ENCODE assay signal across 8 mouse cellular contexts in the genomic region with DNA sequence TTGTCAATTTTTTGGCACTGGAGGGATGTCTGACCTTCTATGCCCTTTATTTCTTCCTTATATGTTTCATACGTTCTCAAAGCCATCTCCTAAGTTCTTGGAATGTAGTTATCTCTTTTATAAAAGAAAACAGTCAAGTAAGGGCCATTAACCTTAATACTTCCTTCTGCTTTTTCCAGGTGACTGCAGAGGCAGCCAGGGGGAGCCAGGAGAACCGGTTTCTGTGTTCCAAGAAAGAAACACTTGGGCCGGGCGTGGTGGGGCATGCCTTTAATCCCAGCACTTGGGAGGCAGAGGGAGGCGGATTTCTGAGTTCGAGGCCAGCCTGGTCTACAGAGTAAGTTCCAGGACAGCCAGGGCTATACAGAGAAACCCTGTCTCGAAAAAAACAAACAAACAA. TPM values are rescaled to one million over a fixed set of nuclear protein-coding genes. Genes with fewer than 3 reads are reported as not detected.
ATAC-seq and TF ChIP-seq lines count a peak whose summit lies in the region.
"Not testable (repeated sequence)": the region's sequence is repeated elsewhere in the genome, so short reads cannot be mapped to it uniquely, and the experiment has no call there.
"Had no signal": no experiment of that assay in that cellular context is flagged by ENCODE, and none has a peak within 500 bp of the region (broad histone marks: within the 10 kb centered on the region; RNA-seq: fewer than 3 reads in every experiment).

No protein-coding gene starts in this region.

- not testable (repeated sequence) for H3K4me1 ChIP-seq in bone marrow macrophage, adult 2 months (ENCODE audit: control insufficient read depth, insufficient read depth, low read length); heart, embryonic 14.5 days (ENCODE audit: control insufficient read depth in 2 of 2, insufficient read depth in 2 of 2, low read length in 2 of 2); intestine, embryonic 16.5 days (ENCODE audit: control insufficient read depth, insufficient read depth, low read length); liver, embryonic 12.5 days; lung, embryonic 15.5 days; neural tube, embryonic 13.5 days (replicated peaks)

- peak; percentile 17 for ATAC-seq in CD4-positive, CD25-positive, alpha-beta regulatory T cell, adult 4 months
- not testable (repeated sequence) for ATAC-seq in heart, embryonic 14.5 days (ENCODE audit: insufficient number of reproducible peaks, insufficient read depth, low FRiP score, low read depth); intestine, embryonic 16.5 days; liver, embryonic 12.5 days; lung, embryonic 15.5 days (ENCODE audit: borderline replicate concordance, extremely low read depth, low FRiP score, low TSS enrichment); neural tube, embryonic 13.5 days (ENCODE audit: low read depth)

- H3K4me2 ChIP-seq in heart, embryonic 14.5 days (ENCODE audit: low read length), result peak overlapping the region; percentile 56
- H3K4me2 ChIP-seq in intestine, embryonic 16.5 days (ENCODE audit: low read depth, low read length), result peak overlapping the region; percentile 48; the same call in 1 of the 2 replicates
- peak overlapping the region; percentile 66 for H3K4me2 ChIP-seq in liver, embryonic 12.5 days
- peak overlapping the region; percentile 55 for H3K4me2 ChIP-seq in lung, embryonic 15.5 days
- H3K4me2 ChIP-seq in neural tube, embryonic 13.5 days, result peak overlapping the region; percentile 51; the same call in 1 of the 2 replicates

- not testable (repeated sequence) for H3K27ac ChIP-seq in bone marrow macrophage, adult 2 months (ENCODE audit: insufficient read depth, low read depth, low read length); heart, embryonic 14.5 days (replicated peaks in 1 of 2; ENCODE audit: control insufficient read depth in 1 of 2, insufficient read depth in 1 of 2, low read depth in 2 of 2, low read length in 2 of 2); intestine, embryonic 16.5 days (ENCODE audit: low read length); liver, embryonic 12.5 days; lung, embryonic 15.5 days; neural tube, embryonic 13.5 days (replicated peaks)

- TF ChIP-seq CTCF in bone marrow macrophage, adult 2 months (IDR thresholded peaks at IDR 0.05; ENCODE audit: low read depth, low read length), result not testable (repeated sequence)

- H3K9me3 ChIP-seq in heart, embryonic 14.5 days (ENCODE audit: control insufficient read depth, low read length); intestine, embryonic 16.5 days (ENCODE audit: control insufficient read depth, low read length); liver, embryonic 12.5 days (replicated peaks); lung, embryonic 15.5 days; neural tube, embryonic 13.5 days: not testable (repeated sequence)

- H3K4me3 ChIP-seq in bone marrow macrophage, adult 2 months (ENCODE audit: insufficient read depth, low read length), result peak overlapping the region; percentile 70
- not testable (repeated sequence) for H3K4me3 ChIP-seq in heart, embryonic 14.5 days (ENCODE audit: control insufficient read depth in 1 of 2, insufficient read depth in 1 of 2, low read depth in 1 of 2, low read length in 2 of 2); intestine, embryonic 16.5 days (ENCODE audit: low read length); neural tube, embryonic 13.5 days
- peak overlapping the region; percentile 60 for H3K4me3 ChIP-seq in liver, embryonic 12.5 days
- peak overlapping the region; percentile 41; the same call in 1 of the 2 replicates for H3K4me3 ChIP-seq in lung, embryonic 15.5 days

- H3K9ac ChIP-seq in heart, embryonic 14.5 days (ENCODE audit: low read length); intestine, embryonic 16.5 days (ENCODE audit: low read depth, low read length); lung, embryonic 15.5 days; neural tube, embryonic 13.5 days: not testable (repeated sequence)
- peak overlapping the region; percentile 57; the same call in 1 of the 2 replicates for H3K9ac ChIP-seq in liver, embryonic 12.5 days

- WGBS in heart, embryonic 14.5 days, result 43% methylated on average over 7 of the region's 7 CpGs
- WGBS in intestine, embryonic 16.5 days, result 47% methylated on average over 7 of the region's 7 CpGs
- WGBS in liver, embryonic 12.5 days (ENCODE audit: insufficient replicate concordance), result 30% methylated on average over 7 of the region's 7 CpGs
- 38% methylated on average over 7 of the region's 7 CpGs for WGBS in lung, embryonic 15.5 days
- WGBS in neural tube, embryonic 13.5 days, result 56% methylated on average over 7 of the region's 7 CpGs

- H3K36me3 ChIP-seq in heart, embryonic 14.5 days (ENCODE audit: control insufficient read depth, insufficient read depth, low read length); intestine, embryonic 16.5 days (ENCODE audit: control insufficient read depth, insufficient read depth, low read length); liver, embryonic 12.5 days; lung, embryonic 15.5 days; neural tube, embryonic 13.5 days: not testable (repeated sequence)

- H3K27me3 ChIP-seq in heart, embryonic 14.5 days (ENCODE audit: control insufficient read depth, insufficient read depth, low read length); intestine, embryonic 16.5 days (replicated peaks; ENCODE audit: control insufficient read depth, insufficient read depth, low read length); liver, embryonic 12.5 days (replicated peaks); lung, embryonic 15.5 days; neural tube, embryonic 13.5 days: not testable (repeated sequence)

- TF ChIP-seq POLR2A in bone marrow macrophage, adult 2 months (IDR thresholded peaks at IDR 0.05; ENCODE audit: borderline replicate concordance, low read depth, low read length), result not testable (repeated sequence)

RNA-seq across cellular contexts. Expression of a gene that starts 10.6 kb away (rescaled TPM):
- 10 to 100 TPM; 24.5 to 25.6 TPM for polyA plus RNA-seq in CD4-positive, CD25-positive, alpha-beta regulatory T cell, adult 4 months (2017; shearing (Covaris generic))
- polyA plus RNA-seq in bone marrow macrophage, adult 2 months (2012; ENCODE audit: insufficient read depth, insufficient read length, missing spikeins), result 26.9 and 28.3 TPM in 2 replicates
- polyA plus RNA-seq in heart, embryonic 14.5 days (2014; fragmentation: Nextera tagmentation; extraction: Ambion mirVana), result 22.4 and 26.1 TPM in 2 replicates
- 20.9 and 21.7 TPM in 2 replicates for polyA plus RNA-seq in intestine, embryonic 16.5 days (2015; fragmentation: Nextera tagmentation; extraction: Ambion mirVana)
- 21.3 and 21.8 TPM in 2 replicates for polyA plus RNA-seq in liver, embryonic 12.5 days (2016; fragmentation: Nextera tagmentation; extraction: Ambion mirVana)
- 38.6 and 38.7 TPM in 2 replicates for polyA plus RNA-seq in lung, embryonic 15.5 days (2015; fragmentation: Nextera tagmentation; extraction: Ambion mirVana)
- 14.9 and 16.3 TPM in 2 replicates for polyA plus RNA-seq in neural tube, embryonic 13.5 days (2015; fragmentation: Nextera tagmentation; extraction: Ambion mirVana)

RNA-seq across cellular contexts. Expression of a gene that starts 12.5 kb away (rescaled TPM):
- not detected for polyA plus RNA-seq in CD4-positive, CD25-positive, alpha-beta regulatory T cell, adult 4 months (2017; shearing (Covaris generic))
- 0.80 and 2.7 TPM in 2 replicates for polyA plus RNA-seq in bone marrow macrophage, adult 2 months (2012; ENCODE audit: insufficient read depth, insufficient read length, missing spikeins)
- polyA plus RNA-seq in heart, embryonic 14.5 days (2014; fragmentation: Nextera tagmentation; extraction: Ambion mirVana), result 3.2 and 3.9 TPM in 2 replicates
- polyA plus RNA-seq in intestine, embryonic 16.5 days (2015; fragmentation: Nextera tagmentation; extraction: Ambion mirVana), result 3.9 and 4.0 TPM in 2 replicates
- 0.25 and 0.63 TPM in 2 replicates for polyA plus RNA-seq in liver, embryonic 12.5 days (2016; fragmentation: Nextera tagmentation; extraction: Ambion mirVana)
- 19.3 and 24.1 TPM in 2 replicates for polyA plus RNA-seq in lung, embryonic 15.5 days (2015; fragmentation: Nextera tagmentation; extraction: Ambion mirVana)
- polyA plus RNA-seq in neural tube, embryonic 13.5 days (2015; fragmentation: Nextera tagmentation; extraction: Ambion mirVana), result 2.4 and 2.7 TPM in 2 replicates
- polyA plus RNA-seq: inflammation-experienced regulatory T-cells, adult 6 months had no signal

RNA-seq across cellular contexts. Expression of a gene that starts 25.6 kb away (rescaled TPM):
- polyA plus RNA-seq in CD4-positive, CD25-positive, alpha-beta regulatory T cell, adult 4 months (2017; shearing (Covaris generic)), result 10 to 100 TPM; 66.2 to 86.1 TPM
- polyA plus RNA-seq in bone marrow macrophage, adult 2 months (2012; ENCODE audit: insufficient read depth, insufficient read length, missing spikeins), result 45.2 and 53.7 TPM in 2 replicates
- polyA plus RNA-seq in heart, embryonic 14.5 days (2014; fragmentation: Nextera tagmentation; extraction: Ambion mirVana), result 44.4 and 48.8 TPM in 2 replicates
- 85.1 and 87.2 TPM in 2 replicates for polyA plus RNA-seq in intestine, embryonic 16.5 days (2015; fragmentation: Nextera tagmentation; extraction: Ambion mirVana)
- polyA plus RNA-seq in liver, embryonic 12.5 days (2016; fragmentation: Nextera tagmentation; extraction: Ambion mirVana), result 46.2 and 51.8 TPM in 2 replicates
- polyA plus RNA-seq in lung, embryonic 15.5 days (2015; fragmentation: Nextera tagmentation; extraction: Ambion mirVana), result 79.3 and 79.4 TPM in 2 replicates
- polyA plus RNA-seq in neural tube, embryonic 13.5 days (2015; fragmentation: Nextera tagmentation; extraction: Ambion mirVana), result 92.3 and 105 TPM in 2 replicates

RNA-seq across cellular contexts. Expression of a gene that starts 39.9 kb away (rescaled TPM):
- 100 to 1,000 TPM in 1 of 2 experiments, 10 to 100 TPM in 1; 86.1 to 107 TPM for polyA plus RNA-seq in CD4-positive, CD25-positive, alpha-beta regulatory T cell, adult 4 months (2017; shearing (Covaris generic))
- polyA plus RNA-seq in bone marrow macrophage, adult 2 months (2012; ENCODE audit: insufficient read depth, insufficient read length, missing spikeins), result 90.8 and 96.9 TPM in 2 replicates
- polyA plus RNA-seq in heart, embryonic 14.5 days (2014; fragmentation: Nextera tagmentation; extraction: Ambion mirVana), result 30.8 and 32.9 TPM in 2 replicates
- polyA plus RNA-seq in intestine, embryonic 16.5 days (2015; fragmentation: Nextera tagmentation; extraction: Ambion mirVana), result 48.5 and 50.5 TPM in 2 replicates
- polyA plus RNA-seq in liver, embryonic 12.5 days (2016; fragmentation: Nextera tagmentation; extraction: Ambion mirVana), result 36.9 and 41.2 TPM in 2 replicates
- polyA plus RNA-seq in lung, embryonic 15.5 days (2015; fragmentation: Nextera tagmentation; extraction: Ambion mirVana), result 55.6 and 56.9 TPM in 2 replicates
- polyA plus RNA-seq in neural tube, embryonic 13.5 days (2015; fragmentation: Nextera tagmentation; extraction: Ambion mirVana), result 92.3 and 95.2 TPM in 2 replicates

RNA-seq across cellular contexts. Expression of a gene that starts 40.0 kb away (rescaled TPM):
- 10 to 100 TPM; 11.0 to 25.8 TPM for polyA plus RNA-seq in CD4-positive, CD25-positive, alpha-beta regulatory T cell, adult 4 months (2017; shearing (Covaris generic))
- polyA plus RNA-seq in bone marrow macrophage, adult 2 months (2012; ENCODE audit: insufficient read depth, insufficient read length, missing spikeins), result 7.1 and 9.7 TPM in 2 replicates
- polyA plus RNA-seq in heart, embryonic 14.5 days (2014; fragmentation: Nextera tagmentation; extraction: Ambion mirVana), result 34.4 and 35.6 TPM in 2 replicates
- 13.7 and 14.5 TPM in 2 replicates for polyA plus RNA-seq in intestine, embryonic 16.5 days (2015; fragmentation: Nextera tagmentation; extraction: Ambion mirVana)
- polyA plus RNA-seq in liver, embryonic 12.5 days (2016; fragmentation: Nextera tagmentation; extraction: Ambion mirVana), result 7.6 and 8.4 TPM in 2 replicates
- 14.8 and 16.6 TPM in 2 replicates for polyA plus RNA-seq in lung, embryonic 15.5 days (2015; fragmentation: Nextera tagmentation; extraction: Ambion mirVana)
- polyA plus RNA-seq in neural tube, embryonic 13.5 days (2015; fragmentation: Nextera tagmentation; extraction: Ambion mirVana), result 48.9 and 49.6 TPM in 2 replicates
